Mouse (Mus musculus) stomach, embryonic 15.5 days (tissue): ENCODE measurements around the gene Zfp300. TPM values are rescaled to one million over a fixed set of nuclear protein-coding genes. Genes with fewer than 3 reads are reported as not detected.

Source experiments
- ATAC-seq: fragments of 200-750 bp; cut with Nextera tagmentation; 2 replicates; pipeline ENCODE4 v1.8.0; 2017; ENCODE audit warnings: low read depth, moderate number of reproducible peaks, moderate TSS enrichment; ENCODE audit not compliant: insufficient read depth, low FRiP score
- H3K27ac ChIP-seq: fragments of 300-500 bp; sonication (generic); 2 replicates; pipeline ENCODE4 v1.5.1; 2015; ENCODE audit warnings: mild to moderate bottlenecking, inconsistent platforms
- H3K27me3 ChIP-seq: fragments of 300-500 bp; sonication (generic); replicated peaks from 2 replicates; pipeline ENCODE4 v1.6.1; 2015; ENCODE audit warnings: inconsistent platforms
- H3K36me3 ChIP-seq: fragments of 300-500 bp; sonication (generic); 2 replicates; pipeline ENCODE4 v1.6.1; 2015; ENCODE audit warnings: inconsistent platforms
- H3K4me1 ChIP-seq: fragments of 300-500 bp; sonication (generic); 2 replicates; pipeline ENCODE4 v1.6.1; 2015; ENCODE audit warnings: inconsistent platforms
- H3K4me2 ChIP-seq: fragments of 300-500 bp; sonication (generic); 2 replicates; pipeline ENCODE4 v1.6.1; 2015; ENCODE audit warnings: mild to moderate bottlenecking, inconsistent platforms
- H3K4me3 ChIP-seq: fragments of 300-500 bp; sonication (generic); replicated peaks from 2 replicates; pipeline ENCODE4 v1.5.1; 2015; ENCODE audit warnings: inconsistent platforms
- H3K9ac ChIP-seq: fragments of 300-500 bp; sonication (generic); 2 replicates; pipeline ENCODE4 v1.6.1; 2015; ENCODE audit warnings: inconsistent platforms
- H3K9me3 ChIP-seq: fragments of 300-500 bp; sonication (generic); 2 replicates; pipeline ENCODE4 v1.6.1; 2016; ENCODE audit warnings: inconsistent platforms
- WGBS: fragments of 180-500 bp; shearing (Covaris S2); methylation state at CpG from one replicate; pipeline ENCODE4 v1.1.7; 2015; 5-methylcytosine and 5-hydroxymethylcytosine counted together
- polyA plus RNA-seq: library from polyadenylated mRNA; unstranded; fragments of >200 nt; fragmentation: Nextera tagmentation; extraction: Ambion mirVana; gene quantifications from 2 replicates; pipeline ENCODE4 v1.2.1, GENCODE M21; 2015

The Zfp300 gene
- polyA plus RNA-seq = 1.0 and 1.5 TPM in 2 replicates

- Histone ChIP-seq H3K4me3 (peak within 1 kb of the TSS; percentile 45), H3K36me3 (no peaks in the 10 kb centered on the region), H3K27me3 (no peaks in the 10 kb centered on the region), H3K4me1 (no peaks in the 10 kb centered on the region), H3K9me3 (no peaks in the 10 kb centered on the region), H3K27ac (peak within 1 kb of the TSS; percentile 40; the same call in 1 of the 2 replicates), H3K9ac (no peak within 1 kb of the TSS), H3K4me2 (peak within 1 kb of the TSS; percentile 49)
- 15% methylated on average over 27 of the region's 27 CpGs for WGBS
- ATAC-seq = peak; percentile 60; the same call in 1 of the 2 replicates
Observed at GRCm38 (mm10) chrX:21088983-21089866, at the start of gene Zfp300. Zfp300 (minus strand) TSS chrX:21089527.

- Histone ChIP-seq H3K27me3 (no peaks in the 10 kb centered on the region), H3K9me3 (no peaks in the 10 kb centered on the region), H3K4me2 (no peak within 1 kb of the TSS), H3K4me1 (no peaks in the 10 kb centered on the region), H3K36me3 (no peaks in the 10 kb centered on the region), H3K4me3 (no peak within 1 kb of the TSS), H3K27ac (no peak within 1 kb of the TSS), H3K9ac (no peak within 1 kb of the TSS)
- 74% methylated on average over 4 of the region's 4 CpGs for WGBS
- ATAC-seq = no peak
Observed at GRCm38 (mm10) chrX:21115520-21115919, 26.2 kb upstream of the Zfp300 start, which contains the start of gene Ssxa1. Ssxa1 (plus strand) TSS chrX:21115820.

GRCm38 (mm10) chrX:21089867-21090239 lies 526 bp upstream of the Zfp300 start:
- Histone ChIP-seq H3K4me1 (no peaks in the 10 kb centered on the region), H3K9ac (no peak overlapping the region), H3K4me2 (peak overlapping the region; percentile 49), H3K9me3 (no peaks in the 10 kb centered on the region), H3K27ac (no peak overlapping the region), H3K36me3 (no peaks in the 10 kb centered on the region), H3K4me3 (peak overlapping the region; percentile 45), H3K27me3 (no peaks in the 10 kb centered on the region)
- WGBS = 51% methylated on average over 7 of the region's 7 CpGs
- no peak for ATAC-seq

- Histone ChIP-seq H3K36me3 (no peaks in the 10 kb centered on the region), H3K27ac (no peak overlapping the region), H3K27me3 (no peaks in the 10 kb centered on the region), H3K9me3 (no peaks in the 10 kb centered on the region), H3K4me2 (peak overlapping the region; percentile 49), H3K9ac (no peak overlapping the region), H3K4me3 (peak overlapping the region; percentile 45), H3K4me1 (no peaks in the 10 kb centered on the region)
- 38% methylated on average over 6 of the region's 6 CpGs for WGBS
- no peak for ATAC-seq
Observed at GRCm38 (mm10) chrX:21088645-21088982, 713 bp downstream of the Zfp300 start.

GRCm38 (mm10) chrX:21068106-21068505 lies 21.2 kb downstream of the Zfp300 start, which contains the start of gene Spaca5:
Spaca5 (plus strand) TSS chrX:21068406.
- no peak within 1 kb of the TSS for H3K27ac ChIP-seq
- ATAC-seq = no peak
- no peak within 1 kb of the TSS for H3K4me2 ChIP-seq
- H3K4me3 ChIP-seq = no peak within 1 kb of the TSS
- no peaks in the 10 kb centered on the region for H3K27me3 ChIP-seq
- no peaks in the 10 kb centered on the region for H3K36me3 ChIP-seq
- H3K4me1 ChIP-seq = no peaks in the 10 kb centered on the region
- H3K9ac ChIP-seq = no peak within 1 kb of the TSS
- H3K9me3 ChIP-seq = no peaks in the 10 kb centered on the region

- H3K9ac ChIP-seq = no peak overlapping the region
- 78% methylated on average over 3 of the region's 3 CpGs for WGBS
- H3K36me3 ChIP-seq = no peaks in the 10 kb centered on the region
- no peaks in the 10 kb centered on the region for H3K9me3 ChIP-seq
- H3K4me2 ChIP-seq = peak overlapping the region; percentile 47
- ATAC-seq = no peak
- peak overlapping the region; percentile 54; the same call in 1 of the 2 replicates for H3K4me3 ChIP-seq
- no peak overlapping the region for H3K27ac ChIP-seq
- no peaks in the 10 kb centered on the region for H3K27me3 ChIP-seq
- no peaks in the 10 kb centered on the region for H3K4me1 ChIP-seq
Observed at GRCm38 (mm10) chrX:21062544-21062890, 26.8 kb downstream of the Zfp300 start.

- Histone ChIP-seq H3K9ac (no peak within 1 kb of the TSS; the same call in 1 of the 2 replicates), H3K4me3 (peak within 1 kb of the TSS; percentile 54), H3K4me2 (peak within 1 kb of the TSS; percentile 47), H3K36me3 (no peaks in the 10 kb centered on the region), H3K4me1 (no peaks in the 10 kb centered on the region), H3K27ac (no peak within 1 kb of the TSS), H3K27me3 (no peaks in the 10 kb centered on the region), H3K9me3 (no peaks in the 10 kb centered on the region)
- 22% methylated on average over 25 of the region's 25 CpGs for WGBS
- peak; percentile 86 for ATAC-seq
Observed at GRCm38 (mm10) chrX:21061866-21062543, 27.3 kb downstream of the Zfp300 start, which contains the start of gene Zfp182. Zfp182 (minus strand) TSS chrX:21062316.

- Histone ChIP-seq H3K27me3 (no peaks in the 10 kb centered on the region), H3K9me3 (no peaks in the 10 kb centered on the region), H3K4me2 (peak overlapping the region; percentile 47), H3K4me3 (peak overlapping the region; percentile 54), H3K4me1 (no peaks in the 10 kb centered on the region), H3K27ac (no peak overlapping the region), H3K9ac (no peak overlapping the region; the same call in 1 of the 2 replicates), H3K36me3 (no peaks in the 10 kb centered on the region)
- ATAC-seq = no peak; the same call in 1 of the 2 replicates
- 30% methylated on average over 9 of the region's 9 CpGs for WGBS
Observed at GRCm38 (mm10) chrX:21061460-21061859, 27.9 kb downstream of the Zfp300 start.

Other genes with a start within 250 kb of the Zfp300 start
- 18.3 and 19.3 TPM in 2 replicates for gene Timp1, start 219.4 kb downstream of the Zfp300 start, polyA plus RNA-seq
- gene Syn1, start 168.5 kb downstream of the Zfp300 start, polyA plus RNA-seq = 1.9 and 2.8 TPM in 2 replicates
- 8.4 and 8.9 TPM in 2 replicates for gene Cfp, start 158.0 kb downstream of the Zfp300 start, polyA plus RNA-seq
- gene Elk1, start 138.9 kb downstream of the Zfp300 start, polyA plus RNA-seq = 9.3 and 11.8 TPM in 2 replicates
- gene Uxt, start 127.5 kb downstream of the Zfp300 start, polyA plus RNA-seq = 51.3 and 55.7 TPM in 2 replicates
- 5.1 and 6.2 TPM in 2 replicates for gene Zfp182, start 27.2 kb downstream of the Zfp300 start, polyA plus RNA-seq
- gene Spaca5, start 21.1 kb downstream of the Zfp300 start, polyA plus RNA-seq = not detected in 2 replicates
- gene Ssxa1, start 26.3 kb upstream of the Zfp300 start, polyA plus RNA-seq = not detected in 2 replicates
- not detected in 2 replicates for gene Gm21876, start 86.1 kb upstream of the Zfp300 start, polyA plus RNA-seq